Mouse (Mus musculus) intestine, embryonic 15.5 days (tissue): Measurements from ENCODE around the gene Ppp2r2c. TPM values are rescaled to one million over a fixed set of nuclear protein-coding genes. Genes with fewer than 3 reads are reported as not detected.

Source experiments
- ATAC-seq: fragments of 200-750 bp; cut with Nextera tagmentation; 2 replicates; pipeline ENCODE4 v1.8.0; 2017; ENCODE audit warnings: moderate TSS enrichment, moderate library complexity
- H3K27ac ChIP-seq: fragments of 300-500 bp; sonication (generic); 2 replicates; pipeline ENCODE4 v1.5.1; 2015; ENCODE audit warnings: mild to moderate bottlenecking, inconsistent platforms
- H3K27me3 ChIP-seq: fragments of 300-500 bp; sonication (generic); replicated peaks from 2 replicates; pipeline ENCODE4 v1.6.1; 2015; ENCODE audit warnings: inconsistent platforms
- H3K36me3 ChIP-seq: fragments of 300-500 bp; sonication (generic); 2 replicates; pipeline ENCODE4 v1.6.1; 2015; ENCODE audit warnings: inconsistent platforms
- H3K4me1 ChIP-seq: fragments of 300-500 bp; sonication (generic); replicated peaks from 2 replicates; pipeline ENCODE4 v1.6.1; 2015; ENCODE audit warnings: inconsistent platforms
- H3K4me2 ChIP-seq: fragments of 300-500 bp; sonication (generic); replicated peaks from 2 replicates; pipeline ENCODE4 v1.6.1; 2015; ENCODE audit warnings: mild to moderate bottlenecking, inconsistent platforms
- H3K4me3 ChIP-seq: fragments of 300-500 bp; sonication (generic); replicated peaks from 2 replicates; pipeline ENCODE4 v1.5.1; 2015; ENCODE audit warnings: inconsistent platforms
- H3K9ac ChIP-seq: fragments of 300-500 bp; sonication (generic); 2 replicates; pipeline ENCODE4 v1.6.1; 2015; ENCODE audit warnings: inconsistent platforms
- H3K9me3 ChIP-seq: fragments of 300-500 bp; sonication (generic); 2 replicates; pipeline ENCODE4 v1.6.1; 2016; ENCODE audit warnings: inconsistent platforms
- WGBS: fragments of 180-500 bp; shearing (Covaris S2); methylation state at CpG from one replicate; pipeline ENCODE4 v1.1.7; 2015; 5-methylcytosine and 5-hydroxymethylcytosine counted together
- polyA plus RNA-seq: library from polyadenylated mRNA; unstranded; fragments of >200 nt; fragmentation: Nextera tagmentation; extraction: Ambion mirVana; gene quantifications from 2 replicates; pipeline ENCODE4 v1.2.1, GENCODE M21; 2015

Ppp2r2c gene
- polyA plus RNA-seq, 1 experiment from 2014 or later = 0.89 TPM

GRCm38 (mm10) chr5:36890794-36891193 lies 22.5 kb downstream of the Ppp2r2c start:
- Histone ChIP-seq H3K9ac (no peak overlapping the region), H3K36me3 (no peaks in the 10 kb centered on the region), H3K27me3 (no peaks in the 10 kb centered on the region), H3K9me3 (no peaks in the 10 kb centered on the region), H3K4me2 (no peak overlapping the region), H3K4me3 (no peak overlapping the region), H3K27ac (no peak overlapping the region), H3K4me1 (no peaks in the 10 kb centered on the region)
- WGBS = 39% methylated on average over 9 of the region's 9 CpGs
- no peak for ATAC-seq

- H3K27me3 ChIP-seq = no peaks in the 10 kb centered on the region
- 43% methylated on average over 4 of the region's 4 CpGs for WGBS
- no peaks in the 10 kb centered on the region for H3K4me1 ChIP-seq
- H3K36me3 ChIP-seq = no peaks in the 10 kb centered on the region
- no peak overlapping the region for H3K27ac ChIP-seq
- H3K4me3 ChIP-seq = no peak overlapping the region
- no peak for ATAC-seq
- H3K4me2 ChIP-seq = no peak overlapping the region
- no peaks in the 10 kb centered on the region for H3K9me3 ChIP-seq
- H3K9ac ChIP-seq = no peak overlapping the region
These were observed 23.6 kb downstream of the Ppp2r2c start for GRCm38 (mm10) chr5:36891793-36892470.

DNA sequence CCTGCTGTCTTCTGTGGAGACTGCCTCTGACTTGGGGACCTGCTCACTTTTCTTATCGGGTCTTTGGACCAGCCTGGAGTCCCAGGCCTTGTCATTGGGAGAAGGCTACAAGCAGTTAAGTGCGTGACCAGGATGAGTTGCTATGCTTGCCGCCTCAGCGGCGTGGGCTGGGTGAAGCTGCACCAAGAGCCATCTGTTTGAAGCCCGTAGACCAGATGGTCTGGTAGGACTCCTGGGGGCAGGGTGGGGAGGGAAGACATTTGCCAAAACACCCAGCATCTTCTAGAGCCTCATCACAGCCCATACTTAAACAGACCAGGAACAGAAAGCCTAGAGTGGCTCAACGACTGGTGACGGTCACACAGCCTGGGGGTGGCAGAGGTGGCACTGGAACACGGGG lies 24.9 kb downstream of the Ppp2r2c start:
- WGBS = 78% methylated on average over 9 of the region's 9 CpGs
- H3K9ac ChIP-seq = no peak overlapping the region
- H3K27ac ChIP-seq = no peak overlapping the region
- no peaks in the 10 kb centered on the region for H3K27me3 ChIP-seq
- H3K4me2 ChIP-seq = no peak overlapping the region
- ATAC-seq = no peak
- no peaks in the 10 kb centered on the region for H3K9me3 ChIP-seq
- H3K4me1 ChIP-seq = no peaks in the 10 kb centered on the region
- H3K4me3 ChIP-seq = no peak overlapping the region
- H3K36me3 ChIP-seq = no peaks in the 10 kb centered on the region

DNA sequence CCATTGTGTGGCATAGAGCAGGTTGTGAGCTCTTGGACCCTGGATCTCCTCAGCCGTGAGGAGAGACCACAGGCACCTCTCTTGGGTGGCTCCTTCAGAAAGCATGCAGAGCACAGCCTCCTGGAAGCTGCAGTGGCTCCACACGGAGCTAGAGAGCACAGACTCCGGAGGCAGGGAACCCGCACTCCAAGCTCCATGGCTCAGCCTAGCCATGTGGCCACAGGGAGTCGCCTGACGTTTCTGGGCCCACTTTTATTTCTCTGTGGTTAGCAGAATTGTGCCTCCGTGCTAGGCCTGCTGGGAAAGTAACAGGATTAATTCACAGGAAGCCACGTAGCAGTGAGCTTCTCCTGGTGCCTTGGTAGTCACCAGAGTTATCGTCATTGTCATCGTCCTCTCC lies 25.8 kb downstream of the Ppp2r2c start:
- no peak overlapping the region for H3K4me2 ChIP-seq
- no peaks in the 10 kb centered on the region for H3K27me3 ChIP-seq
- ATAC-seq = no peak
- no peak overlapping the region for H3K9ac ChIP-seq
- H3K36me3 ChIP-seq = no peaks in the 10 kb centered on the region
- no peak overlapping the region for H3K4me3 ChIP-seq
- H3K27ac ChIP-seq = no peak overlapping the region
- H3K4me1 ChIP-seq = no peaks in the 10 kb centered on the region
- 71% methylated on average over 10 of the region's 10 CpGs for WGBS
- H3K9me3 ChIP-seq = no peaks in the 10 kb centered on the region

DNA sequence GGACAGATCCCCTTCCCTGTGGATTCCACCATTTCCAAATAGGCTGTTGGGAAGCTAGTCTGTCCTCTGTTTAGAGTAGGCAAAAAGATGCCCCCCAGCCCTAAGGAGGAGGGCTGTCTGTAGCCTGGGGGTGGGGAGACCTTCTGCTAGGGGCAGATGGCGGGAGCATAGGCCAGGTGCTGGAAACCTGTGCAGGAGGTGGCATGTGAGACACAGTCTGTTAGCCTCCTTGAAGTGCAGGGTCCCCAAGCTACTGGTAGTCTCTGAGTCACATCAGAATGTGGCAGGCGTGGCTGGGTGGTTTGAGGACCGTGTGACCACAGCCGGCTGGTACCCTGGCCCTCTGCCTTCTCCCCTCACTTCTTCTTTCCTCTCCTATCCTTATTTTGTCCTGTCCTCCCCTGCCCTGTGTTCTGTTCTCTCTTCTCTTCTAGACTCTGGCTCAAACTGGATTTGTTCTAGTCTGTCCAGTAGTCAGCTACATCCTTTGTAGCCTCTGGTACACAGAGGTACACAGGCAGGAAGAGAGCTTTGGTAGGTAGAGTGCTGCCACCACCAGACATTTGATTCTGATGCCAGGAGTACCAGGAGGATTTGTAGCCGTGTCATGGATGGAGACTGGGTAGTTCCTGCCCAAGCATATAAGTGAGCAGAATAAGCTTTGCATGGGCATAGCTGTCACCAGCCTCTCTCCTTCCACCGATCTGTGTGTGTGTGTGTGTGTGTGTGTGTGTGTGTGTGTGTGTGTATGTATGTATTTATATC lies 26.5 kb downstream of the Ppp2r2c start:
- H3K9me3 ChIP-seq = no peaks in the 10 kb centered on the region
- no peak for ATAC-seq
- no peaks in the 10 kb centered on the region for H3K36me3 ChIP-seq
- H3K4me3 ChIP-seq = no peak overlapping the region
- no peak overlapping the region for H3K9ac ChIP-seq
- H3K4me2 ChIP-seq = no peak overlapping the region
- H3K4me1 ChIP-seq = no peaks in the 10 kb centered on the region
- H3K27me3 ChIP-seq = no peaks in the 10 kb centered on the region; the same call in 1 of the 2 replicates
- H3K27ac ChIP-seq = no peak overlapping the region
- WGBS = 77% methylated on average over 6 of the region's 6 CpGs

DNA sequence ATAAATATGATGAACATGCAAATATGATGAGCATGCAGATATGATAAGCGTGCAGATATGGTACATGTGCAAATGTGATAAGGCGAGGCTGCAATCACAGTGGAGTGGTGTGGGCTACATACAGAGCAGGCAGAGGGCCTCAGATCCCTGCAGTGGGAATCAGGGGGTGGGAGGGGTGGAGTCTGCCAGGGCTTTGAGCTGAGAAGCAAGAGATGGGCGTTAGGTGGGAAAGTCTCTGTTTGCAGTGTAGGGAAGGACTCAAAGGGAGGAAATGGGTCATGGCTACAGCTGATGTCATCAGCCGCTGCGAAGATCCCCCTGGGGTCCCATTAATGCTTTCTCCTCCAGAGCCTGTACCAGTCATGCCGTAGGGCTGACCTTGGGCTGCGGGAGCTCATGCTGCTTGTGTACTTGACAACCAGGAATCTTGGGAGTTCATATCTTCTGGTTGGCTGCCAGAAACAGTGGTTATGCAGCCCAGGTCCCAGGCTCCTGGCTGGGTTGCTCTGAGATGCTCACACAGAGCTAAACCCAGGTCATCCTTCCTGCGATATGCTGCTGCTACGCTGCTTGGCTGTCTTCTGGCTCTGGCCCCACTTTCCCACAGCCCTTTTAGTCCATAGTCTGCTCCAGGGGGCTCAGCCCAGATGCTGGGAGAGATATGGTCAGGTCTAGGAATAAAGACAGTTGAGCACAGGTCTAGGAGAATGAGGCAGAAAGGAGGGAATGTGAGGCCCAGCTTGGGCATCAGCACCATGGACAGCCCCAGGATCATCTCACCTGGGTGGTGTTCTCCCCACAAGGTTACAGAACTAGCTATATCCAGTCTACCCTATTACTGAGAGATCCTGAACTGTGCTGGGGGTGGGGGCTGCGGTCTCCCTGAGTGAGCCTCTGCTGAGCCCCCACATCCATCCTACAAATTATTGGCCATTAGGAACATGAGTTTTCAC lies 27.6 kb downstream of the Ppp2r2c start:
- no peak overlapping the region for H3K4me3 ChIP-seq
- H3K9me3 ChIP-seq = no peaks in the 10 kb centered on the region
- H3K27ac ChIP-seq = no peak overlapping the region
- no peaks in the 10 kb centered on the region for H3K4me1 ChIP-seq
- WGBS = 75% methylated on average over 10 of the region's 10 CpGs
- no peak overlapping the region for H3K9ac ChIP-seq
- H3K4me2 ChIP-seq = no peak overlapping the region
- no peak for ATAC-seq
- H3K27me3 ChIP-seq = no peaks in the 10 kb centered on the region; the same call in 1 of the 2 replicates
- no peaks in the 10 kb centered on the region for H3K36me3 ChIP-seq

GRCm38 (mm10) chr5:36897999-36898398 lies 29.7 kb downstream of the Ppp2r2c start:
- WGBS = 79% methylated on average over 8 of the region's 8 CpGs
- no peak overlapping the region for H3K4me2 ChIP-seq
- no peak for ATAC-seq

GRCm38 (mm10) chr5:36898415-36899109 lies 30.2 kb downstream of the Ppp2r2c start:
- Histone ChIP-seq H3K4me3 (no peak overlapping the region), H3K27me3 (no peaks in the 10 kb centered on the region; the same call in 1 of the 2 replicates), H3K36me3 (no peaks in the 10 kb centered on the region), H3K9ac (no peak overlapping the region), H3K4me2 (no peak overlapping the region), H3K4me1 (no peaks in the 10 kb centered on the region), H3K9me3 (no peaks in the 10 kb centered on the region), H3K27ac (no peak overlapping the region)
- WGBS = 74% methylated on average over 11 of the region's 11 CpGs
- ATAC-seq = no peak

More at GRCm38 (mm10) chr5:36897999-36898398, 29.7 kb downstream of the Ppp2r2c start:
- H3K27me3 ChIP-seq = no peaks in the 10 kb centered on the region; the same call in 1 of the 2 replicates
- H3K9me3 ChIP-seq = no peaks in the 10 kb centered on the region
- no peaks in the 10 kb centered on the region for H3K4me1 ChIP-seq
- no peak overlapping the region for H3K9ac ChIP-seq
- no peak overlapping the region for H3K4me3 ChIP-seq
- no peak overlapping the region for H3K27ac ChIP-seq
- H3K36me3 ChIP-seq = no peaks in the 10 kb centered on the region

- Histone ChIP-seq H3K27ac (no peak overlapping the region), H3K4me3 (no peak overlapping the region), H3K36me3 (no peaks in the 10 kb centered on the region), H3K4me2 (no peak overlapping the region), H3K27me3 (no peaks in the 10 kb centered on the region; the same call in 1 of the 2 replicates), H3K4me1 (no peaks in the 10 kb centered on the region), H3K9ac (no peak overlapping the region), H3K9me3 (no peaks in the 10 kb centered on the region)
- 68% methylated on average over 5 of the region's 5 CpGs for WGBS
- ATAC-seq = no peak
These were observed 31.1 kb downstream of the Ppp2r2c start for GRCm38 (mm10) chr5:36899392-36899791.

DNA sequence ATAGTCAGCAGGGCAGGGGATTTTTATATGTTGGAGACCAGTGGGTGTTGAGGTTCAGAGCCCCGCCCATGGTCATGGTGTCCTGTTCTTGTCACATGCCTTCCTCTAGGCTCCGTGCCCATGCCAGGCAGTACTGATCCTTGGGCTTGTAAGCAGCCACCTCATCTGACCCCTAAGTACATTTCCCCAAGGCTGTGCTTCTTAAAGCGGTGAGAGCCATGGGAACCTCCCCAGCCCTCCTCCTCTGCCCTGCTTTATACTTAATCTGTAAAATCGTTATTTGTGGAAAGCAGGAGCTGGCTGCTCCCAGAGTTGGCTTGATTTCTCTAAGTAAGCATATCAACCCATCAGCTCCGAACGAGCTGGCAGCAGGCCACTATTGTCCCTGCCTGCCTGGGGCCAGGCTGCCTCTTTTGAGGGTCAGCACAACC lies 31.9 kb downstream of the Ppp2r2c start:
- no peak overlapping the region for H3K4me3 ChIP-seq
- 60% methylated on average over 6 of the region's 6 CpGs for WGBS
- no peak for ATAC-seq

GRCm38 (mm10) chr5:36902807-36903206 lies 34.5 kb downstream of the Ppp2r2c start:
- no peak for ATAC-seq
- H3K4me3 ChIP-seq = no peak overlapping the region
- H3K4me1 ChIP-seq = no peaks in the 10 kb centered on the region
- H3K4me2 ChIP-seq = no peak overlapping the region
- no peaks in the 10 kb centered on the region for H3K9me3 ChIP-seq
- WGBS = 72% methylated on average over 2 of the region's 2 CpGs
- H3K9ac ChIP-seq = no peak overlapping the region
- no peaks in the 10 kb centered on the region for H3K36me3 ChIP-seq
- H3K27ac ChIP-seq = no peak overlapping the region
- no peaks in the 10 kb centered on the region; the same call in 1 of the 2 replicates for H3K27me3 ChIP-seq

More for the DNA sequence above, 31.9 kb downstream of the Ppp2r2c start:
- Histone ChIP-seq H3K4me2 (no peak overlapping the region), H3K27me3 (no peaks in the 10 kb centered on the region; the same call in 1 of the 2 replicates), H3K9ac (no peak overlapping the region), H3K36me3 (no peaks in the 10 kb centered on the region), H3K4me1 (no peaks in the 10 kb centered on the region), H3K9me3 (no peaks in the 10 kb centered on the region), H3K27ac (no peak overlapping the region; the same call in 1 of the 2 replicates)
